Mouse (Mus musculus) kidney, postnatal 14 days (tissue): ENCODE data around the gene Slc2a8.

Experiments
- DNase-seq: peaks from one replicate; pipeline ENCODE4 v3.0.0; 2022; ENCODE audit warnings: mixed read lengths

The Slc2a8 gene

DNA sequence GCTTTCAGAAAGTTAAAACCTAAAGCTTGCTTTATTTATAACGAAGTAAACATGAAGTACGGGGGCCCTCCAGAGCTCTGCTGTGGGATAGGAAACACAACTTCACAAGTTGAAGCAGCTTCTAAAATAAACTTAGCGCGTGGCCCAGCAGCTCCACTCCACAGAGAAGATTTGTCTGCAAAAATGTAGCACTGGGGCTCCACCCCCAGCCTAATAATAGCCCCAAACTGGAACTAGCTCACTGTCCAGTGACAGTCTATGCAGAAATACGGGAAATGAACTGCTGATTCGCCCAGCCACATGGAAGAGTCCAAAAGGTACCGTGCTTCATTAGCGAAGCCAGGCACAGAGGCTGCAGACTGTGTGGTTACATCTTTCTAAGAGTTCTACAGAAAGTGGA lies 12.6 kb downstream of the Slc2a8 start:
- no peak for DNase-seq

GRCm38 (mm10) chr2:32968024-32968614 lies 13.8 kb downstream of the Slc2a8 start:
- DNase-seq, result no peak

DNA sequence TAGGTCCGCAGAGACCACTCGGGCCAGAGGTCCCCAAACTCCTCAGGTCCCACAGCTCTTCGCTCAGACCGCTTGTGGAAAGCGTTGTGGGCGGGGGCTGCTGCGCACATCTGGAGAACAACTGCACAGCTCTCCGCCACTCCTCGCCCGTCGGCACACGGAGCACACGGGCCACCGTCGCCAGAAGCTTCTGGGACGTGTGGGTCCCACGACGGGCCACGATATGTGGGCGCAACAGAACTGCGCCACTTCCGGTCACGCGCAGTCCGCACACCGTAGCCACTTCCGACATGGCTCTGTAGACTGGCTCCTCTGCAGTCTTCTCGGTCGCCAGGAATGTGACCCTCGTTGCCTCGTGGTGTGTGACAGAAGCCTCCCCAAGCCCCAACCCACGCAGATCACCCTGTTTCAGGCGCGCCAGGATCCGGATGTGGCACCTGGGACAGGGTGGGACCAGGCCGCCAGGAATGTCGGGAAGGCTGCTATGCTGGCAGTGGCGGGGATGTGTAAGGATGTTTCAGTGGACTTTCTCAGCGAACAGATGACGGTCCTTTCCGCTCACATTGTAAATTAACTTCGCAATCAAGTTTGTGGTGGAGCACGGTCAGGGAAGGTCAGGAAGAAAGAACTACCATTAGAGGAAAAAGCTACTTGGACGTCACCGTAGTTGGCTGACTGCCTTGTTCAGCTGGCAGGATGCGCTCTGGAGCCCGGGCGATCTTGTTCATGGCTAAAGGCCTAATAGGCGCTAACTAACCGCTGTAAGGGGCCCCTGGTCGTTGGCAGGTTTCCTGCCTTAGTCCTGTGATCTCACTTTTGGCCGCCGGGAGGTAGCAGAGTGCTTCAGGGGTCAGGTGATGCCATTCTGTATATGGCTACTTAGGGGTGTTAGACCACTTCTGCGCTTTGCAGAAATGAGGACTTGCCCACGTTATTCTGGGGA lies 14.9 kb downstream of the Slc2a8 start:
- DNase-seq, result peak; percentile 92

DNA sequence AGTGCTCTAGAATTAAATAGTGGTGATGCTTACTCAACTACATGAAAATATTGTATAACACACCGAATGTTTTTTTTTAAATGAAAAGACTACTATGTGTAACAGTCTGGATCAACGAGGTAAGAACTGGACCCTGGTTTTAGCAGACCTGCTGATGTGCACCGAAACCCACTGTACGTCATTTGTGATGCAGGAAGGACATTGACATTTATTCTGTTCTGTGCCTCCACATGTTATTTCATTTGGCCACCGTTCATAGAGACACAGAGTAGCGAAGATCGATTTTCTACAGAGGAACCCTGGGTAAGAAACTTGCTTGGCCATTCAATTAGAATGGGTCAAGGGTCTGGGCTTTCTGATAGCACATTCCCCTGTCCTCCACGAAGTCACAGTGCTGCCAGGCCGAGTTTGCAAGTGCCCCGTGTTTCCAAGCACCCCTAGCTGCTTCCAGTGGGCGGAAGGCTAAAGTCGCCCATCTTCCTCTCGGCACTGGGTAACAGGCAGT lies 15.6 kb downstream of the Slc2a8 start:
- no peak for DNase-seq

DNA sequence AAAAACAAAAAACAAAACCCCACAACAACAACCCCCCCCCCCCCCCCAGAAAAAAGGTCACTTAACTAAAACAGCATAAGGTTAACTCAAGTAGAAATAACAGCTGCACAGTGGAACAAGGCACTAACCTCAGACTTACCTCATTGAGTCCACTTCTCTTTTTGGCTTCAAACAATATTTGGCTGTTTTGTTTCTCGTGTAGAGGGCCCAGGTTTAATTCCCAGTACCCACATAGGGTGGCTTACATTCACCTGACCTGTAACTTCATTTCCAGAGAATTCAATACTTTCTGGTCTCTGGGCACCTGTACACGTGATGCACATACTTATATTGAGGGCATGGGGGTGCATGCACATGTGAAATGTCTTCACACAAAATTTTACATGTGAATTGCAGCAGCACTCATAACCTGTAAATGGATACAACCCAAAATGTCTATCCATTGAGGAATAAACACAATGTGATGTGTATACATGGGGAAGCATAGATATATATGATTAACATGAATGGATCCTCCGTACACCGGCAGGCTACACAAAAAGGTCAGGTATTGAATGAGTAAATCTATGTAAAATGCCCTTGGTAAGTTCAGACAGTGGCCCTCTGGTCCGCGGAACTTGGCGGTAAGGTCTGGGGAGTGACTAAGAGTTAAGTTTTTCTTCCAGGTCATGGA lies 16.2 kb downstream of the Slc2a8 start:
- DNase-seq, result no peak

DNA sequence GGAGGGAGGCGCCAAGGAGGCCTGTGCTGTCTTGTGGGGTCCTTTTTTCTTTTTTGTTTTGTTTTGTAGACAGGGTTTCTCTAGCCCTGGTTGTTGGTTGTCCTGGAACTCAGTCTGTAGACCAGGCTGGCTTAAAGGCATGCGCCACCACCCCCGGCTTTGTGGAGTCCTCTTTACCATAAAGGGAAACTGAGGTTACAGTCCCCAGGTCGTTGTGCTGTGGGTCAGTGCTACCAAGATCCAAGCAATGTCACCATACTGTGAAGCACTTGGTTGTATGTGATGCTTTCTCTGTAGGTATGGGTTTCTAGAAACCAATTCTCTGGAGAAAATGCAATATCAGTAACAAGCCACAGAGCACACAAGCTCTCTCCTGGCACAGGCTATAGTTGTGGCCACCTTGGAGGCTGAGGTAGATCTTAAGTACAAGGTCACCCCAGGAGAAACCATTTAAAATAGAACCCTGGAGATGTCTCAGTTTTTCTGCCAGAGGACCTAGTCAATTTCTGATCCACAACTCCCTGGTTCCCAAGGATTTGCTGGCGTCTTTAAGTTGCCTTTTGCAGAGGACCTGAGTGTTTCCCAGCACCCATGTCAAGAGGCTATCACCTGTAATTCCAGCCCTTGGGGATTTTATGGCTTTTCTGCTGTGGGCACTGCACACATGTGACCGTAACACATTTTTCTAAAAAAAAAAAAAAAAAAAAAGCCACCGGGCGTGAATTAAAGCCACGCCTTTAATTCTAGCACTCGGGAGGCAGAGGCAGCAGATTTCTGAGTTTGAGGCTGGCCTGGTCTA lies 17.0 kb downstream of the Slc2a8 start:
- DNase-seq, result no peak

GRCm38 (mm10) chr2:32963981-32964380 lies 17.9 kb downstream of the Slc2a8 start:
- DNase-seq, result no peak

DNA sequence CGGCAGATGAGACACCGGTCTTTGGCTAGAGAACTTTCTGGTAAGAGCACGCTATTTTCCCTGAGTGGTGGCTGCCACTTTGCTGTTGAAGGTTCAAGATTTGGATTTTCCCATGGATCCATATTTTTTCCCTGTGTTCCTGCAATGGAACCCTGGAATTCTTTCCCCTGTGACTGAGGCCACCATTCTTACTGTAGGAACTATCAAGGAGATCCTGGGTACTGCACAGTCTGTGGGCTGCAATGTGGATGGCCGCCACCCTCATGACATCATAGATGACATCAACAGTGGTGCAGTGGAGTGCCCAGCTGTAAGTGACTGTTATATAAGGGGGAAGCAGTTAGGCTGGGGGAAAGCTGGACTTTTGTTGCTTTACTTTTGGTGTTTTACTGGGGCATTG lies 18.3 kb downstream of the Slc2a8 start:
- DNase-seq, result no peak

DNA sequence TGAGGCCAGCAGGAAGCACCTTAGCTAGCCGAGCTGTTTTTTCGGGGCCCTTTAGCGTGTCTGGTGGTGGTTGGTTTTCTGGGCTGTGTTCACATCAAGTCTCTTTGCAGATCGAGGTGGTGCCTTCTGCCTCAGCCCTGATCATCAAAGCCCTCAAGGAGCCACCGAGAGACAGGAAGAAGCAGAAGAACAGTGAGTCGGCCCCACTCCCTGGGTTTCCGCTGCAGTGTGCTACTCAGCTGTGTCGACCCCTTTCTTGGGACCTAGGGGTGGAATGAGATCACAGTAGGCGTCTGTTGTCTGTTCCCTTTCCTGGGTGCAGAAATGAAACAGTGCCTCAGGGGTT lies 19.0 kb downstream of the Slc2a8 start:
- DNase-seq, result no peak

DNA sequence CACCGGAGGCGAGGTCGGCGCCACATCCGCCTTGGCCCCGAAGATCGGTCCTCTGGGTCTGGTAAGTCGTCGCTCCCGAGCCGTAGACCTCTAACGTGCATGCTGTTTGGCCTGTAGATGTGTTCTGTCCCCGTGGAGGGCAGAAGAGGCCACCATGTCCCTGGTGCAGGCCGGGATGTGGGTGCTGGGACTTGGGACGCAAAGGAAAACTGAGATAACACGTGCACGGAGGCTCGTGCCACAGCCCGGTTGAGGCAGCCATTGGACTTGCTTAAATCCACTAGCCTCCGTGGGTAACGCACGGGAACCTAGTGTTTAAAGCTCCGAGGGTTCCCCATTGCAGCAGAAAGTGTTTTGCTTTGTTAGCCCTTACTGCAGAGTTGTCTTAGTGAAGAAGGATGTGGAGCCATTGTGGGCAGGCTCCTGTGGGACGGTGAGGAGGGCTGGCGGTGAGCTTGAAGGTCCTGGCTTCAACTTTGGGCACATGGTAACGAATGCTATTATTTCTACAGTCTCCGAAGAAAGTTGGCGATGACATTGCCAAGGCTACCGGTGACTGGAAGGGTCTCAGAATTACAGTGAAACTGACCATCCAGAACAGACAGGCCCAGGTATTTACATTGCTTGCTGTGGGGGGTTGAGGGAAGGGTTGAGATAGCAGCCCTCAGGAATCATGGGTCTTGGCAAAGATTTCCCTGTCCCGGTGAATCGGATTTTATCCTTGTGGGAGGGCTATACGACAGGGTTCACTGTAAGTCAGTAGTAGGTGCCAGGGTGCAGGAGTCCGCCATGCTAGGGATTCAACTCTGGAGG lies 19.6 kb downstream of the Slc2a8 start:
- DNase-seq, result no peak

DNA sequence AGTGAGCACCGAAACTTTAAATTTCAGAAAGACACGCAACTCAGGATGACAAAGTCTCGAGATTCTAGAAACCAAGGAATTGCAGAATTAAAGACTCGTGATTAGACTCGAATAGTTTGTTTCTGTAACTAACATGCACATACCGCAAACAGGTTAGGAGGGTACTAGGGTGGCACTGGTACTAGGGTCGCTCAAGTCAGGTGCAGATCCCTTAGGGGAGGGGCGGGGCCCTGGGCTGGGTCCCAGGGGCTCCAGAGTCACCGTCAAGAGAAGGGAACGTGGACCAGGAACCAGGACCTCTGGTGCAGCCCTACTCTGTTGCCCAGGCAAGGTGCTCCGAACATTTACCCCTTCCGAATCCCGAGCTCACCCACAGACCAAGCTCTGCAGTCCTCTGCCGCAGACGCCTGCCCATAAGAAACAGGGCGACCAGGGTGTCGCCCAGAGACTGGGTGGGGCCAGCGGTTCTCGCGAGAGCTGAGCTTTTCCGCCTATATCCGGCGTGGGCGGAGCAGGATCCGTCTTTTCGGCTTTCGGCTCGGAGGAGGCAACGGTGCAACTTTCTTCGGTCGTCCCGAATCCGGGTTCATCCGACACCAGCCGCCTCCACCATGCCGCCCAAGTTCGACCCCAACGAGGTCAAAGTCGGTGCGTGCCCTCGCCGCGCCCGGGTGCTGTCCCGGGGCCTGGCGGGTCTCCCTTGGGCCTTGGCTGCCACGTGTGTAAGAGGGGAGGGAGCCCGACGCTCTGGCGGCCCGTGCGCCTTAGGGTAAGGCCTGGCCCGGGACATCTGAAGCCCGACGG lies 20.5 kb downstream of the Slc2a8 start, which contains the start of the genes Rpl12 and Lrsam1:
Gene Rpl12 (plus strand): TSS at position 368 of the 804 bp plus-strand sequence.
Gene Lrsam1 (minus strand): TSS at position 423 of the 804 bp plus-strand sequence.
- peak; percentile 96 for DNase-seq

DNA sequence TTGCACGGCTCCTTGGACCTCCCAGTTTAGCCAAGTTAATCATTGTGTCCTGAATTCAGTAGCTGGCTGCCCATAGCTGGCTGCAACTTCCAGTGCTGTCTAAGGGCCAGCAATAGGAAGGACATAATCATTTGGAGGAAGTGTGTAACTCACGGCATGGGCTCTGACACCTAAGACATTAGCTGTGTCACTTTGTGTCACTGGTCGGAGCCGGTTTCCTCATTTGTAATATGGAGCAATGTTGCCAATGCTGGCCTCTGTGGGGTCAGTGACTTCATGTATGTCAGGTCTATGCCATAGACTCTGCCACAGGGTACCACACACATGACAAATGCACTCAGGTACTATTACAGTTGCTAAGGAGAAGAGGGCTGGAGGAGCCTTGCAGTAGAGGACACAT lies 21.6 kb downstream of the Slc2a8 start:
- DNase-seq, result no peak

- peak; percentile 44 for DNase-seq
Measured at GRCm38 (mm10) chr2:32957344-32957743, 24.5 kb downstream of the Slc2a8 start.

DNA sequence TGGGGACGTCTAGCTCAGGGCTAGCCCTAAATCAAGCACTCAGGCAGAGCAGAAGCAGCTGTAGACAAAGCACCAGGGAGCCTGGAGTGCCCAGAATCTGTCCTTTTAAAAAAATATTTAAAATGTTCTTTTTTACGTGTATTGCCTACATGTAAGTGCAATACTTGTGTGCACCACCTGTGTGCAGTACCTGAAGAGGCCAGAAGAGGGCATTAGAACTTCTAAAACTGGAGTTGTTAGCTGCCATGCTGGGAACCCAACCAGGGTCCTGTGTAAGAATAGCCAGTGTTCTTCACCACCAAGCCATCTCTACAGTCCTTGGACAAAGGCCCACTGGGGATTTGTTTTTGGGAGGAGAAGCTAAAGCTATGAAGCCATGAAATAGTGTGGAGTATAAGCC lies 27.3 kb downstream of the Slc2a8 start:
- no peak for DNase-seq

DNA sequence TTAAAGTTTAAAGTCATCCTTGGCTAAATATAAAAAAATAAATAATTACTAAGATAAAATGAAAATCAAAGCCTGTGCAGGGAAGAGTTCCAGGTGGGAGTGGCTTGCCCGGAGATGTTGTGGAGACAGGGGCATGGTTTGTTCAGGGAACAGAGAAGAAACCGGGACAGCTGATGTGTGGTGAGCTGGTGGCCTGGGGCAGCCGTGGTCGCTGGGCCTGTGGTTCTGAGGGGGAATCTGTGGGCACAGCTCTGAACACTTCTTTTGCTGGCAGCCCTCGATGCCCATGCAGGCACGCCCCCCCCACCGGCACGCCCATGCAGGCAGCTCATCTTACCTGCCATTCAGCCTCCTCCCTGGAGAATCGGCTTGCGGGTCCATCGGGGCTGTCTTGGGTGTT lies 34.4 kb downstream of the Slc2a8 start:
- no peak for DNase-seq

- DNase-seq, result no peak
Measured at GRCm38 (mm10) chr2:32940483-32940882, 41.4 kb downstream of the Slc2a8 start.

DNA sequence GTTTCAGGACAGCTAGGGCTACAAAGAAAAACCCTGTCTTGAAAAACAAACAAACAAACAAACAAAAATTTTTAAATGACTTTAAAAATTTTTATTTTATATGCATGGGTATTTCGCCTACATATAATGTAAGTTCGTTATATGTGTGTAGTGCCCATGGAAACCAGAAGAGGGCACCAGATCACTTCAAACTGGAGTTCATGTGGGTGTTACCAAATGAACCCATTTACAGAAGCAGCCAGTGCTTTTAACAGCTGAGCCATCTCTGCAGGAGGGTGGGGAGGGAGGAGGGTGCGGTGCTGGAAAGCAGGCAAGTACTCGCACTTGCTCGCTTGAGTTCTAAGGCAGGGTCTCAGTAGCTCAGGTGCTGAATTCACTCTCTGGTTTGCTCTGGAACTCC lies 42.5 kb downstream of the Slc2a8 start:
- peak; percentile 53 for DNase-seq

DNA sequence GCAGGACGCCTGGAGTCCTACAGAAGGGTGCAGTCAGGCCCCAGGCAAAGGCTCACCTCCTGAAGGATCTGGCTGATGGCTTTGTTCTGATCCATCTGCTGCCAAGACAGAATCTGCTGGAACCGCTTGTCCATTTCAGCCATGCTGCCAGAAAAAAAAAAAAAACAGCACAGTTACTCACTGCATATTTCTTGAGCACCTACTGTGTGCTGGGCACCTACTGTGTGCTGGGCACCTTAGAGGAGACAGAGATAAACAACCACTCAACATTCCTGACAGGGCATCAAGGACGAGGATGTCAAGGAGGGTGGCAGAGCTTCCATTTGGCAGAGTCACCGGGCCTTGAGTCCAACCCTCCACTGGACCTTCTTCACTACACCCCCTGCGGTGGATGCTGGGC lies 43.1 kb downstream of the Slc2a8 start:
- no peak for DNase-seq

DNA sequence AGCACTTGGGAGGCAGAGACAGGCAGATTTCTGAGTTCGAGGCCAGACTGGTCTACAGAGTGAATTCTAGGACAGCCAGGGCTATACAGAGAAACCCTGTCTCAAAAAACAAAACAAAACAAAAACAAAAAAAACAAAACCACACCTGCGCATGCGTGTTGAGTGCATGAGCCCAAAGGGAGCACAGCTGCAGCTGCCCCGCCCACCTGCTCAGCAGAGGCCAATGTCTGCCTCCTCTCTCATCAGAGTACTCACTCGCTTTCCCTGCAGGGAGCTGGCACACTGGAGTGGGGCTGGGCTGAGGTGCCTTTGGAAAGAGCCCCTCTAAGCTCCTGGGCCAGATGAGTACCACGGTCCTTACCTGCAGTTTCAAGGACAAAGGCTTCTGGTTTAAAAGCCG lies 50.2 kb downstream of the Slc2a8 start:
- DNase-seq, result no peak

GRCm38 (mm10) chr2:32928947-32929829 lies 52.7 kb downstream of the Slc2a8 start:
- DNase-seq, result no peak
